ENCODE assay signal across 8 mouse cellular contexts in genomic region chr10:75897373-75897772, GRCm38 (mm10). TPM values are rescaled to one million over a fixed set of nuclear protein-coding genes. Genes with fewer than 3 reads are reported as not detected.
A peak's percentile ranks its signal among the peaks of the same experiment; 100 is the strongest.
DNase-seq lines count a peak whose midpoint lies in the region; ATAC-seq lines count a peak whose summit lies in the region.

No protein-coding gene starts in this region.

- ATAC-seq in liver, embryonic 11.5 days (replicated peaks; ENCODE audit: low FRiP score), result no peak
- 0 out of 2 replicates have a peak, but pooled peaks have one; percentile 10 for ATAC-seq in granulocyte monocyte progenitor cell, adult 5-6 weeks (replicated peaks; ENCODE audit: poor library complexity, severe bottlenecking)

- H3K4me1 ChIP-seq in liver, embryonic 11.5 days (replicated peaks; ENCODE audit: control insufficient read depth, insufficient read depth, low read length), result peaks cover 12% of the 10 kb centered on the region

- peak; percentile 68 for DNase-seq in liver
- no peak for DNase-seq in liver, embryonic 11.5 days (ENCODE audit: low spot score)
- peak; percentile 25 for DNase-seq in T-cell, adult 2 months (ENCODE audit: low spot score)
- peak; percentile 86 to 93 for DNase-seq in cerebellum, postnatal 10 days
- DNase-seq in left cerebral cortex, postnatal 25 days (ENCODE audit: low spot score in 2 of 2), result peak; percentile 60 to 66
- peak; percentile 70 for DNase-seq in ovary, postnatal 36 days (ENCODE audit: low spot score)
- no peak for DNase-seq in Muller cell, postnatal 12 days (ENCODE audit: inconsistent ontology term)

- no peaks in the 10 kb centered on the region for H3K9me3 ChIP-seq in liver, embryonic 11.5 days (ENCODE audit: control insufficient read depth, low read length)

- intact Hi-C loops in left cerebral cortex, postnatal 25 days (cut with DNase I), result loop anchor here (1.0 kb wide), 1 partner anchor 54 kb away; no protein-coding TSS in a partner anchor

- no peak overlapping the region for H3K4me2 ChIP-seq in liver, embryonic 11.5 days

- H3K27me3 ChIP-seq in liver, embryonic 11.5 days (replicated peaks; ENCODE audit: control insufficient read depth, insufficient read depth, low read length), result no peaks in the 10 kb centered on the region

- peaks cover 45% of the 10 kb centered on the region for H3K36me3 ChIP-seq in liver, embryonic 11.5 days (ENCODE audit: control insufficient read depth, insufficient read depth, low read length)

- no peak overlapping the region for H3K27ac ChIP-seq in liver, embryonic 11.5 days (ENCODE audit: low read depth, low read length)

- no peak overlapping the region for H3K4me3 ChIP-seq in liver, embryonic 11.5 days (ENCODE audit: low read depth, low read length)

- 46% methylated on average over 6 of the region's 6 CpGs for WGBS in liver, embryonic 11.5 days

- H3K9ac ChIP-seq in liver, embryonic 11.5 days (ENCODE audit: low read depth, low read length), result no peak overlapping the region

RNA-seq across cellular contexts. Expression of gene Derl3, which starts 4.2 kb away (rescaled TPM):
- polyA plus RNA-seq in liver, embryonic 11.5 days (2014; fragmentation: Nextera tagmentation; extraction: Ambion mirVana), result 4.0 and 5.1 TPM in 2 replicates
- 7.0 TPM in 1 of 2 replicates, not detected in the other for total RNA-seq in granulocyte monocyte progenitor cell, adult 5-6 weeks (2014; fragmentation: Nextera tagmentation)
- total RNA-seq in granulocyte monocyte progenitor cell, adult 5-6 weeks (2017), result 2.3 TPM in 1 of 2 replicates, not detected in the other
- 1 to 10 TPM; 2.8 to 3.4 TPM for total RNA-seq in left cerebral cortex, postnatal 25 days (2021)

RNA-seq across cellular contexts. Expression of gene Smarcb1, which starts 24.0 kb away (rescaled TPM):
- polyA plus RNA-seq in liver, embryonic 11.5 days (2014; fragmentation: Nextera tagmentation; extraction: Ambion mirVana), result 157 and 162 TPM in 2 replicates
- total RNA-seq in granulocyte monocyte progenitor cell, adult 5-6 weeks (2014; fragmentation: Nextera tagmentation), result 80.0 and 102 TPM in 2 replicates
- 58.0 and 79.4 TPM in 2 replicates for total RNA-seq in granulocyte monocyte progenitor cell, adult 5-6 weeks (2017)
- 10 to 100 TPM; 75.2 to 81.8 TPM for total RNA-seq in left cerebral cortex, postnatal 25 days (2021)

RNA-seq across cellular contexts. Expression of gene Chchd10, which starts 35.6 kb away (rescaled TPM):
- 103 and 113 TPM in 2 replicates for polyA plus RNA-seq in liver, embryonic 11.5 days (2014; fragmentation: Nextera tagmentation; extraction: Ambion mirVana)
- total RNA-seq in granulocyte monocyte progenitor cell, adult 5-6 weeks (2014; fragmentation: Nextera tagmentation), result 60.4 and 66.7 TPM in 2 replicates
- total RNA-seq in granulocyte monocyte progenitor cell, adult 5-6 weeks (2017), result 33.2 and 37.5 TPM in 2 replicates
- 100 to 1,000 TPM; 372 to 390 TPM for total RNA-seq in left cerebral cortex, postnatal 25 days (2021)

RNA-seq across cellular contexts. Expression of gene Mif, which starts 37.3 kb away (rescaled TPM):
- 2,667 and 2,772 TPM in 2 replicates for polyA plus RNA-seq in liver, embryonic 11.5 days (2014; fragmentation: Nextera tagmentation; extraction: Ambion mirVana)
- 657 and 889 TPM in 2 replicates for total RNA-seq in granulocyte monocyte progenitor cell, adult 5-6 weeks (2014; fragmentation: Nextera tagmentation)
- total RNA-seq in granulocyte monocyte progenitor cell, adult 5-6 weeks (2017), result 712 and 870 TPM in 2 replicates
- 100 to 1,000 TPM; 522 to 530 TPM for total RNA-seq in left cerebral cortex, postnatal 25 days (2021)

RNA-seq across cellular contexts. Expression of gene Mmp11, which starts 38.9 kb away (rescaled TPM):
- 15.2 and 16.6 TPM in 2 replicates for polyA plus RNA-seq in liver, embryonic 11.5 days (2014; fragmentation: Nextera tagmentation; extraction: Ambion mirVana)
- 0.41 TPM in 1 of 2 replicates, not detected in the other for total RNA-seq in granulocyte monocyte progenitor cell, adult 5-6 weeks (2014; fragmentation: Nextera tagmentation)
- total RNA-seq in granulocyte monocyte progenitor cell, adult 5-6 weeks (2017), result not detected in 2 replicates
- 1 to 10 TPM; 1.1 to 1.7 TPM for total RNA-seq in left cerebral cortex, postnatal 25 days (2021)

Comparison
In these comparisons a context has a peak if more than half of its experiments do, and no peak if none do; other contexts are left out.
1. DNase-seq: peak in liver (single experiment), T-cell, adult 2 months (single experiment), cerebellum, postnatal 10 days (2 of 2), left cerebral cortex, postnatal 25 days (2 of 2) and ovary, postnatal 36 days (single experiment); none in liver, embryonic 11.5 days (single experiment) and Muller cell, postnatal 12 days (single experiment).
2. RNA of gene Chchd10, which starts 35.6 kb away (total RNA-seq): 372 to 390 TPM in left cerebral cortex, postnatal 25 days; 33.2 to 66.7 TPM in granulocyte monocyte progenitor cell, adult 5-6 weeks; every median in the first group is over 4 times any median in the second.